Mouse (Mus musculus): ENCODE measurements around the gene Hspa5.
"Not testable (repeated sequence)": the region's sequence is repeated elsewhere in the genome, so short reads cannot be mapped to it uniquely, and the experiment has no call there.

Gene Hspa5

GRCm38 (mm10) chr2:34771368-34772226 is at the start of gene Hspa5:
TSS of gene Hspa5 (plus strand) at chr2:34771970.
- DNase-seq (ENCODE audit: low spot score in 2 of 2): peak; percentile 99 to 100

GRCm38 (mm10) chr2:34725269-34725668 is 46.5 kb upstream of the Hspa5 start:
- DNase-seq (ENCODE audit: low spot score in 2 of 2): no peak

GRCm38 (mm10) chr2:34727045-34727728 is 44.6 kb upstream of the Hspa5 start:
- DNase-seq (ENCODE audit: low spot score in 2 of 2): no peak

GRCm38 (mm10) chr2:34736626-34737025 is 35.1 kb upstream of the Hspa5 start:
- DNase-seq (ENCODE audit: low spot score in 2 of 2): no peak

- no peak for DNase-seq (ENCODE audit: low spot score in 2 of 2)
Observed at GRCm38 (mm10) chr2:34737911-34738310, 33.9 kb upstream of the Hspa5 start.

- DNase-seq (ENCODE audit: low spot score in 2 of 2): no peak
Observed at GRCm38 (mm10) chr2:34739684-34740391, 31.9 kb upstream of the Hspa5 start.

- no peak for DNase-seq (ENCODE audit: low spot score in 2 of 2)
Observed at GRCm38 (mm10) chr2:34741390-34742159, 30.2 kb upstream of the Hspa5 start.

- DNase-seq (ENCODE audit: low spot score in 2 of 2): no peak
Observed at GRCm38 (mm10) chr2:34742675-34743074, 29.1 kb upstream of the Hspa5 start.

GRCm38 (mm10) chr2:34744476-34744875 is 27.3 kb upstream of the Hspa5 start:
- no peak for DNase-seq (ENCODE audit: low spot score in 2 of 2)

GRCm38 (mm10) chr2:34745673-34746072 is 26.1 kb upstream of the Hspa5 start:
- DNase-seq (ENCODE audit: low spot score in 2 of 2): no peak

- DNase-seq (ENCODE audit: low spot score in 2 of 2): no peak
Observed at GRCm38 (mm10) chr2:34748479-34748878, 23.3 kb upstream of the Hspa5 start.

- no peak for DNase-seq (ENCODE audit: low spot score in 2 of 2)
Observed at GRCm38 (mm10) chr2:34750245-34750644, 21.5 kb upstream of the Hspa5 start.

GRCm38 (mm10) chr2:34753811-34754550 is 17.8 kb upstream of the Hspa5 start:
- DNase-seq (ENCODE audit: low spot score in 2 of 2): peak; percentile 71 to 80

- peak in 1 of 2 experiments; percentile 13 for DNase-seq (ENCODE audit: low spot score in 2 of 2)
Observed at GRCm38 (mm10) chr2:34754551-34755358, 17.0 kb upstream of the Hspa5 start, which contains the start of gene Gapvd1. TSS of gene Gapvd1 (minus strand) at chr2:34755232.

- no peak for DNase-seq (ENCODE audit: low spot score in 2 of 2)
Observed at GRCm38 (mm10) chr2:34757341-34757740, 14.4 kb upstream of the Hspa5 start.

- not testable (repeated sequence) for DNase-seq (ENCODE audit: low spot score in 2 of 2)
Observed at GRCm38 (mm10) chr2:34761272-34761671, 10.5 kb upstream of the Hspa5 start.

GRCm38 (mm10) chr2:34762174-34762573 is 9.6 kb upstream of the Hspa5 start:
- DNase-seq (ENCODE audit: low spot score in 2 of 2): no peak

- DNase-seq (ENCODE audit: low spot score in 2 of 2): no peak
Observed at GRCm38 (mm10) chr2:34762872-34763271, 8.9 kb upstream of the Hspa5 start.

GRCm38 (mm10) chr2:34764801-34765200 is 7.0 kb upstream of the Hspa5 start:
- DNase-seq (ENCODE audit: low spot score in 2 of 2): no peak

GRCm38 (mm10) chr2:34770049-34770448 is 1.7 kb upstream of the Hspa5 start:
- no peak for DNase-seq (ENCODE audit: low spot score in 2 of 2)

All from frontal cortex, postnatal 36 days (tissue).